In genomic region chr14:105630867-105631680, GRCm38 (mm10) we compare ENCODE assay signal across 9 mouse cellular contexts.
DNase-seq lines count a peak whose midpoint lies in the region; ATAC-seq and TF ChIP-seq lines count a peak whose summit lies in the region.
"Had no signal": no experiment of that assay in that cellular context is flagged by ENCODE, and none has a peak within 500 bp of the region (broad histone marks: within the 10 kb centered on the region; RNA-seq: fewer than 3 reads in every experiment).

No protein-coding gene starts in this region.

- peak overlapping the region; percentile 92 for H3K27ac ChIP-seq in forebrain, postnatal 0 days (ENCODE audit: low read depth, low read length)
- peak overlapping the region; percentile 79 for H3K27ac ChIP-seq in midbrain, embryonic 16.5 days (ENCODE audit: low read length)
- no peak overlapping the region for H3K27ac ChIP-seq in gastrocnemius, adult 2 months
- H3K27ac ChIP-seq: heart, embryonic 13.5 days had no signal

- DNase-seq in brain, embryonic 18.5 days (ENCODE audit: low read depth, low spot score) = peak; percentile 83
- peak; percentile 91 for DNase-seq in forebrain, postnatal 0 days
- DNase-seq in layer of hippocampus, adult 9-11 months = peak; percentile 89
- DNase-seq in gastrocnemius, adult 2 months = no peak
- no peak for DNase-seq in heart, adult 8-10 months (ENCODE audit: low spot score)
- DNase-seq in heart, adult 9 months (ENCODE audit: low spot score in 2 of 2) = no peak

- intact Hi-C loops in gastrocnemius, adult 2 months (cut with DNase I) = no loop called here

- WGBS in forebrain, postnatal 0 days = 14% methylated on average over 9 of the region's 9 CpGs
- 23% methylated on average over 9 of the region's 9 CpGs for WGBS in midbrain, embryonic 16.5 days

- no peaks in the 10 kb centered on the region for H3K36me3 ChIP-seq in forebrain, postnatal 0 days (ENCODE audit: insufficient read depth)
- H3K36me3 ChIP-seq in midbrain, embryonic 16.5 days (ENCODE audit: control insufficient read depth, insufficient read depth, low read length) = no peaks in the 10 kb centered on the region
- H3K36me3 ChIP-seq: heart, embryonic 13.5 days had no signal

- H3K9ac ChIP-seq in forebrain, postnatal 0 days = peak overlapping the region; percentile 35; the same call in 1 of the 2 replicates
- 0 out of 2 replicates have a peak overlapping the region, but pooled peaks have one; percentile 32 for H3K9ac ChIP-seq in midbrain, embryonic 16.5 days (ENCODE audit: low read depth, low read length)
- H3K9ac ChIP-seq: heart, embryonic 13.5 days had no signal

- peak overlapping the region; percentile 6; the same call in 1 of the 2 replicates for H3K4me3 ChIP-seq in forebrain, postnatal 0 days (ENCODE audit: low read depth, low read length)
- peak overlapping the region; percentile 6; the same call in 1 of the 2 replicates for H3K4me3 ChIP-seq in midbrain, embryonic 16.5 days (ENCODE audit: low read depth, low read length)
- no peak overlapping the region for H3K4me3 ChIP-seq in gastrocnemius, adult 2 months
- H3K4me3 ChIP-seq: heart, embryonic 13.5 days had no signal

- no peaks in the 10 kb centered on the region for H3K9me3 ChIP-seq in forebrain, postnatal 0 days (ENCODE audit: low read length)
- H3K9me3 ChIP-seq in midbrain, embryonic 16.5 days (replicated peaks; ENCODE audit: control insufficient read depth, low read length, poor library complexity, severe bottlenecking) = no peaks in the 10 kb centered on the region
- H3K9me3 ChIP-seq: heart, embryonic 13.5 days had no signal

- peak overlapping the region; percentile 40 for H3K4me2 ChIP-seq in forebrain, postnatal 0 days (ENCODE audit: low read depth)
- peak overlapping the region; percentile 34 for H3K4me2 ChIP-seq in midbrain, embryonic 16.5 days (ENCODE audit: low read length)
- H3K4me2 ChIP-seq: heart, embryonic 13.5 days had no signal

- no peak for TF ChIP-seq CTCF in forebrain, postnatal 0 days (IDR thresholded peaks at IDR 0.05; ENCODE audit: low read depth)
- no peak for TF ChIP-seq CTCF in gastrocnemius, adult 2 months (IDR thresholded peaks at IDR 0.05)

- ATAC-seq in forebrain, postnatal 0 days = peak; percentile 94
- ATAC-seq in midbrain, embryonic 16.5 days = peak; percentile 92
- no peak for ATAC-seq in erythroid progenitor cell, adult 5-6 weeks (replicated peaks; ENCODE audit: low FRiP score, poor library complexity, severe bottlenecking)

- H3K27me3 ChIP-seq in forebrain, postnatal 0 days (ENCODE audit: insufficient read depth, low read length) = no peaks in the 10 kb centered on the region
- H3K27me3 ChIP-seq in midbrain, embryonic 16.5 days (ENCODE audit: control insufficient read depth, insufficient read depth, low read depth, low read length) = no peaks in the 10 kb centered on the region
- H3K27me3 ChIP-seq: heart, embryonic 13.5 days had no signal

- peaks cover 12% of the 10 kb centered on the region for H3K4me1 ChIP-seq in forebrain, postnatal 0 days (ENCODE audit: insufficient read depth)
- H3K4me1 ChIP-seq in midbrain, embryonic 16.5 days (ENCODE audit: control insufficient read depth, insufficient read depth, low read length) = peaks cover 14% of the 10 kb centered on the region
- H3K4me1 ChIP-seq: heart, embryonic 13.5 days had no signal

Comparison
In these comparisons a context has a peak if more than half of its experiments do, and no peak if none do; other contexts are left out.
1. DNase-seq: peak in brain, embryonic 18.5 days (single experiment), forebrain, postnatal 0 days (single experiment) and layer of hippocampus, adult 9-11 months (single experiment); none in gastrocnemius, adult 2 months (single experiment), heart, adult 8-10 months (single experiment) and heart, adult 9 months (0 of 2).